Mouse (Mus musculus) intestine, embryonic 14.5 days (tissue): ENCODE results near the gene Dennd5b. TPM values are rescaled to one million over a fixed set of nuclear protein-coding genes. Genes with fewer than 3 reads are reported as not detected.
"Not testable (repeated sequence)": the region's sequence is repeated elsewhere in the genome, so short reads cannot be mapped to it uniquely, and the experiment has no call there.

ENCODE experiments used
- ATAC-seq: fragments of 200-750 bp; cut with Nextera tagmentation; replicated peaks from 2 replicates; pipeline ENCODE4 v1.8.0; 2017; ENCODE audit warnings: low read depth, moderate number of reproducible peaks, moderate TSS enrichment, moderate library complexity; ENCODE audit not compliant: low FRiP score, low TSS enrichment
- DNase-seq: peaks from one replicate; pipeline ENCODE4 v3.0.0-alpha.2; 2018; ENCODE audit warnings: low spot score
- H3K27ac ChIP-seq: fragments of 300-500 bp; sonication (generic); 2 replicates; pipeline ENCODE4 v1.5.1; 2014; ENCODE audit warnings: low read depth, mild to moderate bottlenecking, control low read depth
- H3K27me3 ChIP-seq: fragments of 300-500 bp; sonication (generic); replicated peaks from 2 replicates; pipeline ENCODE4 v1.6.1; 2014; ENCODE audit warnings: low read length, control low read depth; ENCODE audit not compliant: control insufficient read depth, insufficient read depth
- H3K36me3 ChIP-seq: fragments of 300-500 bp; sonication (generic); 2 replicates; pipeline ENCODE4 v1.6.1; 2014; ENCODE audit warnings: low read length, control low read depth; ENCODE audit not compliant: control insufficient read depth, insufficient read depth
- H3K4me1 ChIP-seq: fragments of 300-500 bp; sonication (generic); replicated peaks from 2 replicates; pipeline ENCODE4 v1.6.1; 2014; ENCODE audit warnings: low read length, control low read depth, mixed read lengths; ENCODE audit not compliant: control insufficient read depth, insufficient read depth
- H3K4me2 ChIP-seq: fragments of 300-500 bp; sonication (generic); 2 replicates; pipeline ENCODE4 v1.6.1; 2014; ENCODE audit warnings: low read length
- H3K4me3 ChIP-seq: fragments of 300-500 bp; sonication (generic); 2 replicates; pipeline ENCODE4 v1.5.1; 2014; ENCODE audit warnings: low read depth, low read length, control low read depth, mixed read lengths
- H3K9ac ChIP-seq: fragments of 300-500 bp; sonication (generic); 2 replicates; pipeline ENCODE4 v1.6.1; 2014; ENCODE audit warnings: mild to moderate bottlenecking, low read length
- H3K9me3 ChIP-seq: fragments of 300-500 bp; sonication (generic); 2 replicates; pipeline ENCODE4 v1.6.1; 2016; ENCODE audit warnings: low read length, control low read depth; ENCODE audit not compliant: control insufficient read depth
- WGBS: fragments of 180-500 bp; shearing (Covaris S2); extraction: QIAGEN DNeasy Blood & Tissue Kit; methylation state at CpG from one replicate; pipeline ENCODE4 v1.1.7; 2014; 5-methylcytosine and 5-hydroxymethylcytosine counted together
- polyA plus RNA-seq: library from polyadenylated mRNA; unstranded; fragments of >200 nt; fragmentation: Nextera tagmentation; extraction: Ambion mirVana; gene quantifications from 2 replicates; pipeline ENCODE4 v1.2.1, GENCODE M21; 2014

Dennd5b gene
- polyA plus RNA-seq, 1 experiment from 2014 or later = 13.2 TPM

DNA sequence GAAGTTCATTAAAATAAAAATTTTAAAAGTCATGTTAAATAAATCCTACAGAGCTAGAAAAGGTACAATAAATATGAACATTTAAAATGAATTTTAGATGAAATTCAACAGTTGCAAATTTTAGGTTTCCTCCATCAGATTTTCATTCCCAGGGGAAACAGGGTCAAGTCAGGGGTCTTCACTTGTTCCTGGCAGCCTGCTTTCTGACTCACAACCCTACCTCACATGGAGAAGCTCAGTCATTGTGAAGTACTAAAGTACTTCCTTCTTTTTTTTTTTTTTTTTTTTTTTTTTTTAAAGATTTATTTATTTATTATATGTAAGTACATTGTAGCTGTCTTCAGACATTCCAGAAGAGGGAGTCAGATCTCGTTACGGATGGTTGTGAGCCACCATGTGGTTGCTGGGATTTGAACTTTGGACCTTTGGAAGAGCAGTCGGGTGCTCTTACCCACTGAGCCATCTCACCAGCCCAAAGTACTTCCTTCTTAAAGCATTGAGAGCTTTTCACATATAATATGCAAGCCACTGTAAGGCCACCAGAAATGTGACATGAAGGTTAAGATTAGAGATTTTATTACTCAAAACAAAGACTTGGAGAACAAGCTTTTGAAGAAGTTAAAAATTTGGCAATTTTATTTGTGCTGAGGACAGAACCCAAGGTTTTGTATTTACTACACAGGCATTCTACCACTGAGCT lies 111.5 kb downstream of the Dennd5b start:
- H3K4me2 ChIP-seq, H3K36me3 ChIP-seq, H3K9ac ChIP-seq, DNase-seq, H3K4me3 ChIP-seq, H3K4me1 ChIP-seq, H3K9me3 ChIP-seq, ATAC-seq, H3K27me3 ChIP-seq, H3K27ac ChIP-seq: not testable (repeated sequence)
- WGBS = 69% methylated on average over 1 of the region's 3 CpGs

- no peaks in the 10 kb centered on the region for H3K27me3 ChIP-seq
- no peak overlapping the region for H3K9ac ChIP-seq
- no peak overlapping the region for H3K4me2 ChIP-seq
- no peaks in the 10 kb centered on the region for H3K9me3 ChIP-seq
- H3K36me3 ChIP-seq = peaks cover 3% of the 10 kb centered on the region; the same call in 1 of the 2 replicates
- DNase-seq = no peak
- H3K4me1 ChIP-seq = no peaks in the 10 kb centered on the region
- H3K27ac ChIP-seq = no peak overlapping the region
- H3K4me3 ChIP-seq = no peak overlapping the region
- 86% methylated on average over 4 of the region's 4 CpGs for WGBS
- no peak for ATAC-seq
Measured at GRCm38 (mm10) chr6:148986003-148986402, 115.5 kb downstream of the Dennd5b start.

GRCm38 (mm10) chr6:148980495-148980894 lies 121.0 kb downstream of the Dennd5b start:
- H3K4me1 ChIP-seq = no peaks in the 10 kb centered on the region
- H3K27ac ChIP-seq = no peak overlapping the region
- DNase-seq (no peak), ATAC-seq (no peak)
- no peaks in the 10 kb centered on the region for H3K27me3 ChIP-seq
- H3K4me3 ChIP-seq = no peak overlapping the region
- H3K4me2 ChIP-seq = no peak overlapping the region
- WGBS = 57% methylated on average over 2 of the region's 3 CpGs
- H3K36me3 ChIP-seq = no peaks in the 10 kb centered on the region
- H3K9me3 ChIP-seq = no peaks in the 10 kb centered on the region
- H3K9ac ChIP-seq = no peak overlapping the region

GRCm38 (mm10) chr6:148975096-148975495 lies 126.4 kb downstream of the Dennd5b start:
- no peaks in the 10 kb centered on the region for H3K36me3 ChIP-seq
- DNase-seq (no peak), ATAC-seq (no peak)
- H3K9me3 ChIP-seq = no peaks in the 10 kb centered on the region
- peaks cover 9% of the 10 kb centered on the region; the same call in 1 of the 2 replicates for H3K4me1 ChIP-seq
- no peak overlapping the region for H3K4me2 ChIP-seq
- 93% methylated on average over 3 of the region's 3 CpGs for whole genome bisulfite sequencing
- H3K27me3 ChIP-seq = no peaks in the 10 kb centered on the region
- no peak overlapping the region for H3K9ac ChIP-seq
- H3K4me3 ChIP-seq = no peak overlapping the region
- H3K27ac ChIP-seq = no peak overlapping the region

DNA sequence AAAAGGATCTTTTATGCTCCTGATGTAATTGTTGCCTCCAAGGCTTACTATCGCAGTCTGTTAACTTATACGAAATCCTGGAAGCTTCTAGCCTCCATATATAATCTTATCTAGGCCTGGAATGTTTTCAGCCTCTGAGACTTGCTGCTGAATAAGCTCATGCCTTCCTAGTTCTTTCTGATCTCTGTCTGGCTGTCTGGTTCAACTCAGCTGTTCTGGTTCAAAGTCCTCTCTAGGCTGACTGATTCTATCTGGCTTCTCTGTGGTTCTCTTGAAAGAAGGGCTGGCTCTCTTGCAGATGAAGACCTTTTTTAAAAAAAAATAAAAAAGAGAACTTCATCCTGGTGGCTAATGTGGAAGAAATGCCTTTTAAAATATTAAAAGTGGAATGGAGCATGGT lies 128.6 kb downstream of the Dennd5b start:
- Histone ChIP-seq H3K4me3 (no peak overlapping the region), H3K27me3 (no peaks in the 10 kb centered on the region), H3K4me2 (no peak overlapping the region), H3K36me3 (no peaks in the 10 kb centered on the region), H3K9ac (no peak overlapping the region), H3K27ac (no peak overlapping the region), H3K4me1 (peaks cover 9% of the 10 kb centered on the region; the same call in 1 of the 2 replicates), H3K9me3 (no peaks in the 10 kb centered on the region)
- 50% methylated on average over 2 of the region's 2 CpGs for WGBS
- DNase-seq (no peak), ATAC-seq (no peak)

GRCm38 (mm10) chr6:148972059-148972848 lies 129.2 kb downstream of the Dennd5b start:
- H3K27ac ChIP-seq = no peak overlapping the region
- no peak overlapping the region for H3K4me2 ChIP-seq
- no peak overlapping the region for H3K4me3 ChIP-seq
- ATAC-seq = no peak
- no peaks in the 10 kb centered on the region for H3K9me3 ChIP-seq
- 31% methylated on average over 9 of the region's 9 CpGs for WGBS
- H3K27me3 ChIP-seq = no peaks in the 10 kb centered on the region
- no peak overlapping the region for H3K9ac ChIP-seq
- H3K36me3 ChIP-seq = no peaks in the 10 kb centered on the region
- H3K4me1 ChIP-seq = peaks cover 9% of the 10 kb centered on the region; the same call in 1 of the 2 replicates
- no peak for DNase-seq

DNA sequence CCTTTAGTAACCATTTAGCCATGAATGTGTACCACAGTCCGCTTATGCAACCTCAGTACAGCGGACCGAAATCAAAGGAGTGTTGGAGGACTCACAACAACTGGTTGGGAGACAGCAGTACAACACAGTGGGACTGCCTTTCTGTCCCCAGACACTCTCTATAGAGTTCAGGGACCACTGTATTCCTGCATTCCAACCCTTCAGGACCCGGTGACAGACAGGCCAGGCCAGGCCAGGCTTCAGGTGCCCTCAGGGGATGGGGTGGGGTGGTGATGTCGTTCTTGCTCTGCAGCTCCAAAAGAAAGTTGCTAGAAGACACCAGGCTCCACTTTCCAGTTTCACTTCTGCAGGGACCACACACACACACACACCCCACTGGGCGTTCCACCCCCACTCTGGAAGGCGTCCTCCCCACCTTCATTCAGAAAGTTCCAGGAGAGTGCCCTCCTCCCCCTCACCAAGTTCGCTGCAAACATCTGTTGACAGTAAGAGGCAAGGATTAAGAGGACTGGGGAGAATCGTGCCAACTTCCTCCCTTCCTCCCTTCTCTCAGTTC lies 130.0 kb downstream of the Dennd5b start:
- no peak overlapping the region for H3K27ac ChIP-seq
- no peak overlapping the region for H3K4me2 ChIP-seq

DNA sequence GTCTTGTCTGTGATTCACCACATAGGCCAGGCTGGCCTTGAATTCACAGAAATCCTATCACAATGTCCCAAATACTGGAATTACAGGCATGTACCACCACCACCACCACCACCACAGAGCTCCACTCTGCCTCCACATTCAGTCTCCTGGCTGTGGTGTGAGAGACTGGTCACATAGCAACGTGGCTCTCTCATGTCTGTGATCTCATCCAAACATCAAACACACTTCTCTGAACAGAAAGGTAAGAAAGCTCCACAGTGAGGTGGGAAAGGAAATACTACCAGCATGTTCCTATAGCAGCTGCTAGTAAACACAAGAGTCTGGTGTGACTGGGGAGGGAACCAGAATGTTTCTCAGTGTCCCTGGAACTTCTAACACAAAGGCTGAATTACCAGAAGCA lies 140.2 kb downstream of the Dennd5b start:
- 30% methylated on average over 1 of the region's 1 CpGs for WGBS
- ATAC-seq (no peak), DNase-seq (no peak)
- Histone ChIP-seq H3K4me3 (no peak overlapping the region), H3K27ac (no peak overlapping the region), H3K27me3 (no peaks in the 10 kb centered on the region), H3K9ac (no peak overlapping the region), H3K9me3 (no peaks in the 10 kb centered on the region), H3K36me3 (no peaks in the 10 kb centered on the region), H3K4me1 (0 out of 2 replicates have a peak, but pooled peaks cover 6% of the 10 kb centered on the region), H3K4me2 (no peak overlapping the region)

More for the DNA sequence above, 130.0 kb downstream of the Dennd5b start:
- H3K4me1 ChIP-seq = peaks cover 9% of the 10 kb centered on the region; the same call in 1 of the 2 replicates
- H3K36me3 ChIP-seq = no peaks in the 10 kb centered on the region
- DNase-seq = no peak
- H3K27me3 ChIP-seq = no peaks in the 10 kb centered on the region
- no peaks in the 10 kb centered on the region for H3K9me3 ChIP-seq
- no peak for ATAC-seq
- no peak overlapping the region for H3K9ac ChIP-seq
- no peak overlapping the region for H3K4me3 ChIP-seq
- 43% methylated on average over 9 of the region's 9 CpGs for WGBS
